Mouse (Mus musculus) retina, embryonic 14.5 days (tissue): ENCODE data around the gene Hyal2.
A peak's percentile ranks its signal among the peaks of the same experiment; 100 is the strongest.

Experiments
- DNase-seq: peaks from one replicate; pipeline ENCODE4 v3.0.0-alpha.2; 2015; ENCODE audit warnings: low spot score

Gene Hyal2

GRCm38 (mm10) chr9:107567702-107568319 lies at the start of gene Hyal2:
Gene Hyal2 (plus strand): TSS chr9:107567945.
- no peak for DNase-seq

- no peak for DNase-seq
Observed at GRCm38 (mm10) chr9:107520331-107520730, 47.4 kb upstream of the Hyal2 start.

GRCm38 (mm10) chr9:107521190-107521589 lies 46.6 kb upstream of the Hyal2 start:
- DNase-seq, result no peak

- DNase-seq, result peak; percentile 43
Observed at GRCm38 (mm10) chr9:107521711-107522399, 45.9 kb upstream of the Hyal2 start.

GRCm38 (mm10) chr9:107522400-107522711 lies 45.4 kb upstream of the Hyal2 start:
- no peak for DNase-seq

GRCm38 (mm10) chr9:107526198-107527026 lies 41.3 kb upstream of the Hyal2 start:
- peak; percentile 86 for DNase-seq

GRCm38 (mm10) chr9:107533791-107534407 lies 33.8 kb upstream of the Hyal2 start, which contains the start of gene Tmem115:
Gene Tmem115 (plus strand): TSS chr9:107533945.
- peak; percentile 96 for DNase-seq

GRCm38 (mm10) chr9:107534408-107535202 lies 33.1 kb upstream of the Hyal2 start:
- no peak for DNase-seq

GRCm38 (mm10) chr9:107538231-107538630 lies 29.5 kb upstream of the Hyal2 start:
- no peak for DNase-seq

GRCm38 (mm10) chr9:107538711-107539110 lies 29.0 kb upstream of the Hyal2 start:
- DNase-seq, result no peak

GRCm38 (mm10) chr9:107539940-107540339 lies 27.8 kb upstream of the Hyal2 start:
- no peak for DNase-seq

GRCm38 (mm10) chr9:107540420-107540819 lies 27.3 kb upstream of the Hyal2 start:
- DNase-seq, result no peak

- no peak for DNase-seq
Observed at GRCm38 (mm10) chr9:107541005-107541404, 26.7 kb upstream of the Hyal2 start.

GRCm38 (mm10) chr9:107541474-107542351 lies 26.0 kb upstream of the Hyal2 start, which contains the start of the genes Cyb561d2 and Nprl2:
Gene Cyb561d2 (minus strand): TSS chr9:107542193.
Gene Nprl2 (plus strand): TSS chr9:107542226.
- DNase-seq, result peak; percentile 95

- no peak for DNase-seq
Observed at GRCm38 (mm10) chr9:107542352-107542686, 25.4 kb upstream of the Hyal2 start.

GRCm38 (mm10) chr9:107542721-107543120 lies 25.0 kb upstream of the Hyal2 start:
- no peak for DNase-seq

- no peak for DNase-seq
Observed at GRCm38 (mm10) chr9:107543299-107543698, 24.4 kb upstream of the Hyal2 start.

GRCm38 (mm10) chr9:107544196-107544700 lies 23.5 kb upstream of the Hyal2 start:
- no peak for DNase-seq

GRCm38 (mm10) chr9:107544729-107545128 lies 23.0 kb upstream of the Hyal2 start:
- no peak for DNase-seq

- no peak for DNase-seq
Observed at GRCm38 (mm10) chr9:107545199-107545598, 22.5 kb upstream of the Hyal2 start.
